Mouse (Mus musculus): Measurements from ENCODE around the gene Men1.

- TF ChIP-seq BHLHE40 (IDR thresholded peaks at IDR 0.05; ENCODE audit: low read depth, low read length) (no peak), MAX (IDR thresholded peaks at IDR 0.05; ENCODE audit: low read length) (no peak), TCF12 (IDR thresholded peaks at IDR 0.05; ENCODE audit: low read depth, low read length) (no peak), MAZ (IDR thresholded peaks at IDR 0.05; ENCODE audit: low read depth, low read length) (no peak), ZC3H11A (IDR thresholded peaks at IDR 0.05; ENCODE audit: low read depth, low read length) (no peak), CTCF (conservative IDR thresholded peaks at IDR 0.05 in 1 of 2, IDR thresholded peaks at IDR 0.05 in 1 of 2; ENCODE audit: low read depth in 2 of 2, low read length in 2 of 2) (no peak), MAFK (IDR thresholded peaks at IDR 0.05; ENCODE audit: insufficient replicate concordance, low read length) (no peak)
Observed at GRCm38 (mm10) chr19:6314513-6314912, 20.3 kb upstream of the Men1 start.
